Mouse (Mus musculus): Measurements from ENCODE around the gene Pde7b. TPM values are rescaled to one million over a fixed set of nuclear protein-coding genes. Genes with fewer than 3 reads are reported as not detected.
A peak's percentile ranks its signal among the peaks of the same experiment; 100 is the strongest.

Gene Pde7b
- polyA plus RNA-seq, 1 experiment from 2014 or later, result 4.3 TPM

DNA sequence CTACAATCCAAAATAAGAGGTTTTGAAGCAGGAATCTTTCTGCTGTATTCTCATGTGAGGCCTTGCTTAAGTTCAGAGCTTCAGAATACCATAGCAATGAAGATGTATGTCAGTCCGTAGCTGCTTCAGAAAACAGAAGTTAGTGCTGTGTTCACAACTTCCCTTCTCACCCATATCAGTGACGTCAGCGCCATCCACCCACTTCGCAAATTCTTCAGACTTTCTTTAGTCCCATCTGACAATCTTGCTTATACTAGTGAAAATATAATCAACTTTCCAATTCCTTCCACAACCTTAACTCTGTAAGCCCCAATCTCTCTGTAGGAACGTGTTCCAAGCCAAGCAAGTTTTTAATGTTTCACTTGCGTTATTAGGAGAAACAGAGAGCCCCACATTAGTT, 326.7 kb downstream of the Pde7b start:
- H3K27ac ChIP-seq (replicated peaks; ENCODE audit: low read depth, low read length), result no peak overlapping the region
- no peak overlapping the region for H3K4me2 ChIP-seq (ENCODE audit: low read depth, low read length)
- no peaks in the 10 kb centered on the region for H3K36me3 ChIP-seq (replicated peaks; ENCODE audit: control insufficient read depth, insufficient read depth, low read depth, low read length)
- H3K9me3 ChIP-seq (replicated peaks; ENCODE audit: control insufficient read depth, low read length), result no peaks in the 10 kb centered on the region
- ATAC-seq (replicated peaks; ENCODE audit: insufficient number of reproducible peaks, low FRiP score, low TSS enrichment, low read depth), result no peak
- no peak overlapping the region for H3K4me3 ChIP-seq (ENCODE audit: low read depth, low read length)
- WGBS, result 76% methylated on average over 6 of the region's 6 CpGs
- no peak overlapping the region for H3K9ac ChIP-seq (replicated peaks; ENCODE audit: low read length)
- H3K27me3 ChIP-seq (ENCODE audit: control insufficient read depth, insufficient read depth, low read length), result no peaks in the 10 kb centered on the region
- DNase-seq (ENCODE audit: low spot score), result no peak
- no peaks in the 10 kb centered on the region for H3K4me1 ChIP-seq (ENCODE audit: control insufficient read depth, insufficient read depth, low read length)

DNA sequence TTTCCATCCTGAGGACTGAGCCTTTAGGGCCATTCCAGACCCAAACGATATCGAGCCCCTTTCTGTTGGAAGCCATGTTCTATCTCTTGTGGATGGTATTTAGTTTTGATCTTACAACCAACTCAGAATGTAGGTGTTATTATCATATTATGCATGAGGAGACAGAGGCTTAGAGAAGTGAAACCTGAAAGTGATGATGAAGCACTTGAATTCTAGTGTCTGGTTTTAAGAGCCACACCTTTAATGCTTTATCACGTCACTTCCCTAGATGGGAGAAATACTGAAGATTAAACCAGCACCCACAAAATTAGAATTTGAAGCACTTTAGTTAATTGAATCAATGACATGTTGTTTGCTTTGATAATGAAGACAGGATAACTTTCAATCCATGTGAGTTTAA, 329.1 kb downstream of the Pde7b start:
- H3K4me2 ChIP-seq (ENCODE audit: low read depth, low read length), result no peak overlapping the region
- no peak overlapping the region for H3K4me3 ChIP-seq (ENCODE audit: low read depth, low read length)
- H3K9me3 ChIP-seq (replicated peaks; ENCODE audit: control insufficient read depth, low read length), result no peaks in the 10 kb centered on the region
- ATAC-seq (replicated peaks; ENCODE audit: insufficient number of reproducible peaks, low FRiP score, low TSS enrichment, low read depth), result no peak
- no peak for DNase-seq (ENCODE audit: low spot score)
- H3K9ac ChIP-seq (replicated peaks; ENCODE audit: low read length), result no peak overlapping the region
- WGBS, result 96% methylated on average over 3 of the region's 3 CpGs
- no peaks in the 10 kb centered on the region for H3K27me3 ChIP-seq (ENCODE audit: control insufficient read depth, insufficient read depth, low read length)
- H3K36me3 ChIP-seq (replicated peaks; ENCODE audit: control insufficient read depth, insufficient read depth, low read depth, low read length), result no peaks in the 10 kb centered on the region
- H3K27ac ChIP-seq (replicated peaks; ENCODE audit: low read depth, low read length), result no peak overlapping the region
- H3K4me1 ChIP-seq (ENCODE audit: control insufficient read depth, insufficient read depth, low read length), result no peaks in the 10 kb centered on the region

- no peak overlapping the region for H3K4me3 ChIP-seq (ENCODE audit: low read depth, low read length)
These were observed 330.1 kb downstream of the Pde7b start for GRCm38 (mm10) chr10:20394815-20395214.

DNA sequence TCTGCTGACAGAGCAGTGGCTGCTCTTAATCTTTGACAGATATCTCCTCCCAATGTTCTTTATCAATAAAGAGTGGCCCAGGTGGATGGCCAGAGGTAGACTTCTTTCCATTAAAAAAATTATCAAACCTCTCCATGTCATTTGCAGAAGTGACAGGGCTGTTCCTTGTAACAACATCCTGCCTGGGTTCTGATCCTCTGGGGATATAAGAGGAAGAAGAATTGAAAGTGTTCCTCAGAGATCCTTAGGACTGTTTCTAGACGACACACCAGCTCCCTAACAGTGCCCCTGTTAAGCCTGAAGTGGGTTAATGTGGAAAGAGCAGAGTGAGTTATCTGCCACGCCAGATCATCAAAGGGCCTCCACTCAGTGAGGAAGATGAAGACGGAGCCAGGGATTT, 334.3 kb downstream of the Pde7b start:
- ATAC-seq (replicated peaks; ENCODE audit: insufficient number of reproducible peaks, low FRiP score, low TSS enrichment, low read depth), result no peak
- H3K27me3 ChIP-seq (ENCODE audit: control insufficient read depth, insufficient read depth, low read length), result no peaks in the 10 kb centered on the region
- H3K4me1 ChIP-seq (ENCODE audit: control insufficient read depth, insufficient read depth, low read length), result no peaks in the 10 kb centered on the region
- no peak overlapping the region for H3K27ac ChIP-seq (replicated peaks; ENCODE audit: low read depth, low read length)
- no peak for DNase-seq (ENCODE audit: low spot score)
- no peaks in the 10 kb centered on the region for H3K36me3 ChIP-seq (replicated peaks; ENCODE audit: control insufficient read depth, insufficient read depth, low read depth, low read length)
- H3K9me3 ChIP-seq (replicated peaks; ENCODE audit: control insufficient read depth, low read length), result no peaks in the 10 kb centered on the region
- no peak overlapping the region for H3K9ac ChIP-seq (replicated peaks; ENCODE audit: low read length)
- no peak overlapping the region for H3K4me3 ChIP-seq (ENCODE audit: low read depth, low read length)
- 68% methylated on average over 3 of the region's 3 CpGs for WGBS
- no peak overlapping the region for H3K4me2 ChIP-seq (ENCODE audit: low read depth, low read length)

More at GRCm38 (mm10) chr10:20394815-20395214, 330.1 kb downstream of the Pde7b start:
- ATAC-seq (replicated peaks; ENCODE audit: insufficient number of reproducible peaks, low FRiP score, low TSS enrichment, low read depth) (no peak), DNase-seq (ENCODE audit: low spot score) (no peak)
- Histone ChIP-seq H3K4me1 (ENCODE audit: control insufficient read depth, insufficient read depth, low read length) (no peaks in the 10 kb centered on the region), H3K4me2 (ENCODE audit: low read depth, low read length) (no peak overlapping the region), H3K9me3 (replicated peaks; ENCODE audit: control insufficient read depth, low read length) (no peaks in the 10 kb centered on the region), H3K36me3 (replicated peaks; ENCODE audit: control insufficient read depth, insufficient read depth, low read depth, low read length) (no peaks in the 10 kb centered on the region), H3K9ac (replicated peaks; ENCODE audit: low read length) (no peak overlapping the region), H3K27me3 (ENCODE audit: control insufficient read depth, insufficient read depth, low read length) (no peaks in the 10 kb centered on the region), H3K27ac (replicated peaks; ENCODE audit: low read depth, low read length) (no peak overlapping the region)
- WGBS, result 74% methylated on average over 5 of the region's 5 CpGs

DNA sequence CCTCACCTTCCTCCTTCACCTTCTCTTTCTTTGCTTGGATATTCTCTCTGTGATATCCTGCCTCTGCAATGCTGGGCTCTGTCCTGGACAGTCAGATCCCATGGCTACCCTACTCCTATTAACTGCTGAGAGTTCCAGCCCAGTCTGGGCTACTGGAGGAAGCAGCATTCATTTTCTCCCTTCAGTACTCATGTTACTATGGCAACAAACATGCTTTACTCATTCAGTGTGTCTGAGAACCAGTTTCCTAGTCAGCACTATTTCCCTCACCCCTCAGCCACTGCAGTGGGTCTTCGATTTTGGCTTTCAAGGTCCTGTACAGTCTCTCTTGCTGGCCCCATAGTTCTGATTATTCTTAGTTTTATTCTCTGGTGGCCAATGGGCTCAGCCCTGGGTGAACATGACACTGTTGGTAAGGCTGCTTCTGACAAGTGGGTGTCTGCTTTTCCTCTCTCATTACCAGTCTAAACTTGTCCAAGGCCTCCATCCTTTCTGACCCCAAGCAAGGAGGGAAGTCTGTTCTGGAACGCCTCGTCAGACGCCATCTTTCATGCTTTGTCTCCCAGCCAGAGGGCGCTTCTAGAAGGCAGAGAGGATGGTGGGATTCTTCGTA, 342.0 kb downstream of the Pde7b start:
- Histone ChIP-seq H3K36me3 (replicated peaks; ENCODE audit: control insufficient read depth, insufficient read depth, low read depth, low read length) (no peaks in the 10 kb centered on the region), H3K9me3 (replicated peaks; ENCODE audit: control insufficient read depth, low read length) (no peaks in the 10 kb centered on the region), H3K27ac (replicated peaks; ENCODE audit: low read depth, low read length) (no peak overlapping the region), H3K9ac (replicated peaks; ENCODE audit: low read length) (no peak overlapping the region), H3K27me3 (ENCODE audit: control insufficient read depth, insufficient read depth, low read length) (no peaks in the 10 kb centered on the region), H3K4me3 (ENCODE audit: low read depth, low read length) (no peak overlapping the region), H3K4me1 (ENCODE audit: control insufficient read depth, insufficient read depth, low read length) (no peaks in the 10 kb centered on the region), H3K4me2 (ENCODE audit: low read depth, low read length) (no peak overlapping the region)
- DNase-seq (ENCODE audit: low spot score) (peak; percentile 41), ATAC-seq (replicated peaks; ENCODE audit: insufficient number of reproducible peaks, low FRiP score, low TSS enrichment, low read depth) (no peak)
- WGBS, result 76% methylated on average over 6 of the region's 6 CpGs

DNA sequence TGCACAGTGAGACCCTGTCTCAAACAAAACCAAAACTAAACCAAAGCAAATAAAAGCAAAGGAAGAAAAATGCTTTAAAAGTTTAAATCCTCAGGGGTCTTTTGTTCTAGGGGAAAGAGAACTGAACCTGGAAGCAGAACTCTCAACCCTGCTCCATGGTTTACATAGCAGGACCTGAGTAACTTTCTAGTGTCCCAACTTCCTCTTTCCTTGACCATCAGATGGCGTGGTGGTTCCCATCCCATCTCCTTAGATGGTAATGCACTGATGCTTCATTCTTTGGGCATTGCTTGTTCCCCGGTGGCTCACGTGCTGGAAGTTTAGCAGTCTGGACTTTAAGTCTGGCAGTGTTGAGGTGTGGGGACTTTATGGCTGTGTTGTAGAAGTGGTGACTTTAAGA, 343.5 kb downstream of the Pde7b start:
- DNase-seq (ENCODE audit: low spot score), result no peak
- H3K27ac ChIP-seq (replicated peaks; ENCODE audit: low read depth, low read length), result no peak overlapping the region
- H3K27me3 ChIP-seq (ENCODE audit: control insufficient read depth, insufficient read depth, low read length), result no peaks in the 10 kb centered on the region
- no peak overlapping the region for H3K4me3 ChIP-seq (ENCODE audit: low read depth, low read length)
- no peak overlapping the region for H3K4me2 ChIP-seq (ENCODE audit: low read depth, low read length)
- no peak overlapping the region for H3K9ac ChIP-seq (replicated peaks; ENCODE audit: low read length)
- no peaks in the 10 kb centered on the region for H3K4me1 ChIP-seq (ENCODE audit: control insufficient read depth, insufficient read depth, low read length)
- no peaks in the 10 kb centered on the region for H3K36me3 ChIP-seq (replicated peaks; ENCODE audit: control insufficient read depth, insufficient read depth, low read depth, low read length)
- H3K9me3 ChIP-seq (replicated peaks; ENCODE audit: control insufficient read depth, low read length), result no peaks in the 10 kb centered on the region
- 86% methylated on average over 3 of the region's 3 CpGs for WGBS
- ATAC-seq (replicated peaks; ENCODE audit: insufficient number of reproducible peaks, low FRiP score, low TSS enrichment, low read depth), result no peak

DNA sequence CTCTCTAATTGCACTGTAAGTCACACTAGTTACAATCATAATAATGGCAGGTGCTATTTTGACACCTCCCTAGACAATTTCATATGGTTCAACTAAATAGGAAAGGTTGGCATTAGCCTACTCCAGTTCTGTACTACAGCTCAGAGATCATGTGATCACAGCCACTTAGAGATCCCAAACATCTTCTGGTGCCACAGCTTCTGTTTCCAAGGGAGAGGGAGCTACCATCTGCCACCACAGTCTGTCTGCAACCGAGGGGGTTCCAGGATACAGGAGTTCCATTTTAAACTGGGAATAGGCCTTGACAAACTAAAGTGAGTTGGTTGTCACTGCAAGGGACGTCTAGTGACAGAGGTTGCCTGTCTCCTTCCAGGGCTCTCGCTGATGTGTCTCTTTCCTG, 344.1 kb downstream of the Pde7b start:
- DNase-seq (ENCODE audit: low spot score), result no peak
- no peaks in the 10 kb centered on the region for H3K9me3 ChIP-seq (replicated peaks; ENCODE audit: control insufficient read depth, low read length)
- ATAC-seq (replicated peaks; ENCODE audit: insufficient number of reproducible peaks, low FRiP score, low TSS enrichment, low read depth), result no peak
- no peak overlapping the region for H3K4me3 ChIP-seq (ENCODE audit: low read depth, low read length)
- H3K36me3 ChIP-seq (replicated peaks; ENCODE audit: control insufficient read depth, insufficient read depth, low read depth, low read length), result no peaks in the 10 kb centered on the region
- no peaks in the 10 kb centered on the region for H3K4me1 ChIP-seq (ENCODE audit: control insufficient read depth, insufficient read depth, low read length)
- no peak overlapping the region for H3K4me2 ChIP-seq (ENCODE audit: low read depth, low read length)
- no peak overlapping the region for H3K27ac ChIP-seq (replicated peaks; ENCODE audit: low read depth, low read length)
- no peaks in the 10 kb centered on the region for H3K27me3 ChIP-seq (ENCODE audit: control insufficient read depth, insufficient read depth, low read length)
- H3K9ac ChIP-seq (replicated peaks; ENCODE audit: low read length), result no peak overlapping the region
- WGBS, result 83% methylated on average over 3 of the region's 3 CpGs

- no peak overlapping the region for H3K27ac ChIP-seq (replicated peaks; ENCODE audit: low read depth, low read length)
- WGBS, result 84% methylated on average over 9 of the region's 9 CpGs
- no peak overlapping the region for H3K4me2 ChIP-seq (ENCODE audit: low read depth, low read length)
- H3K4me1 ChIP-seq (ENCODE audit: control insufficient read depth, insufficient read depth, low read length), result no peaks in the 10 kb centered on the region
- no peaks in the 10 kb centered on the region for H3K9me3 ChIP-seq (replicated peaks; ENCODE audit: control insufficient read depth, low read length)
- no peak for ATAC-seq (replicated peaks; ENCODE audit: insufficient number of reproducible peaks, low FRiP score, low TSS enrichment, low read depth)
- no peaks in the 10 kb centered on the region for H3K27me3 ChIP-seq (ENCODE audit: control insufficient read depth, insufficient read depth, low read length)
- no peak overlapping the region for H3K9ac ChIP-seq (replicated peaks; ENCODE audit: low read length)
- H3K4me3 ChIP-seq (ENCODE audit: low read depth, low read length), result no peak overlapping the region
- DNase-seq (ENCODE audit: low spot score), result no peak
- no peaks in the 10 kb centered on the region for H3K36me3 ChIP-seq (replicated peaks; ENCODE audit: control insufficient read depth, insufficient read depth, low read depth, low read length)
These were observed 345.7 kb downstream of the Pde7b start for GRCm38 (mm10) chr10:20379071-20379735.
